Mouse (Mus musculus) lung, postnatal 14 days (tissue): ENCODE measurements around the gene Zranb2.

ENCODE experiments used
- DNase-seq: peaks from one replicate; pipeline ENCODE4 v3.0.0; 2021

Gene Zranb2

DNA sequence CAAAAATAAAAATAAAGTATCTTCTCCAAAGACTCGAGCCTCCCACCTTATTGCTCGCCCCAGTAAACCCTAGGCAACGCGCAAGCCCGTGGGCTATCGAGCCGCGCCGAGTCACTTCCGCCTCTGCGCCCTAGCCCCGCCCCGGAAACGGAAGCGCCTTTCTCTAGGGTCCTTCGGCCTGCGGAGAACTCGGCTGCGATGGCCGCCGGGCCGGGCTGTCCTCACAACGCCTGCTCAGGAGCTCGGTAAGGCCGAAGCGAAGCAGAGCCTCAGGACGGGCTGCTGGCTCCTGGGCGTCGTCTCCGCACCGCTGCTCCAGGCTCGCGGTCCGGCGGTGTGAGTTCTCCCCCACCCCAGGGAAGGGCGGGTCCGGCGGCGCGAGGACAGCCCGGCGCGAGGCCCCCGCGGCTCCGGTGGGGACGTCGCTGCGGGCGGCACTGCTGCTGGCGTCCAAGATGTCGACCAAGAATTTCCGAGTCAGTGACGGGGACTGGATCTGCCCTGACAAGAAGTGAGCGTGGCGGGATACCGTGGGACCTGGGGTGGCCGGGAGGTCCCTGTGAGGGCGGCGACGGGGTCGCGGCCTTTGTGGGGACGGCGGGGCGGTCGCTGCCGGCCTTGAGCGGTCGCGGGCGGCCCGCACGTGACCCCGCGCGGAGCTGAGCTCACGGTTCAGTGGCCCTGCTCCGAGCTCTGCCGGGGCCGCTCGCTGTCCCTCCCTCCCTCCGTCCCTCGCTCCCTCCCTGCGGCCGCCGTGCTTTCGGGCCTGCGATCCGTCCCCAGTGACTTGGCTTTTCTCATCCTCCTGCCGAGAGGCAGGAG lies at the start of gene Zranb2:
TSS of gene Zranb2 (plus strand) at position 197 of the 822 bp plus-strand sequence.
- peak; percentile 95 for DNase-seq

DNA sequence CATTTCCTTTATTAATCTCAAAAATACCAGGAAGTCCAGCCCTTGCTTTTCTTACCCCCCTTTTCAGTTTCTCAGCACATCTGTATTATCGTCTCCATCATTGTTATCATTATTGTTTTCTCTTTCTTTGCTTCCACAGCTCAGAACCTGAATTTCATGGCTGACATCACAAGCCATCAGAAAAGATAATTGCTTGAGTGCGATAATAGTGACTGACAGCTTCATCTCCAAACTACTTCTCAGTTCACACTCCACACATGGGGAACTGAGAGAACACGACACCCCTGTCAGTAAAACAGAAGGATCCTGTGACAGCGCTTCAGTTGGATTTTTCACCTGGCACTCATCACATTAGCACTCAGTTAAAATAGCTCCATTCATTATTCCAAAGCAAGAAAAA lies 41.9 kb upstream of the Zranb2 start:
- no peak for DNase-seq

DNA sequence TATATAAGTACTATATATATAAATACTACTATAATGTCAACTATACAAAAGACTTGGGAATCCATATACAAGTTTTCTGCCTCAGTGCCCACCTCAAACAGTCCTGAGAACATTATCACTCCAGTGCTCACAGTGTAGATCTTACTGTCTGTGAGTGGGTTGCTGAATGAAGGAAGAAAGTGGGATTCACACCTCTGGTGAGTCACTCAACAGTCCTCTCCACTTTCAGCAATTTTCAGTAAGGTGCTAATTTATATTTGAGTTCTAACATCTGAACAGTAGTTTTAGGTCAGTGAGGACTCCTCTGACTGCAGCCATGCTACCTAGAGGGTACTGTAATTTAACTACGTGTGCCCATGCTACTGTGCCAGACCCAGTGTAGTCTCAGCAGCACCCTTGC lies 31.7 kb upstream of the Zranb2 start:
- no peak for DNase-seq

DNA sequence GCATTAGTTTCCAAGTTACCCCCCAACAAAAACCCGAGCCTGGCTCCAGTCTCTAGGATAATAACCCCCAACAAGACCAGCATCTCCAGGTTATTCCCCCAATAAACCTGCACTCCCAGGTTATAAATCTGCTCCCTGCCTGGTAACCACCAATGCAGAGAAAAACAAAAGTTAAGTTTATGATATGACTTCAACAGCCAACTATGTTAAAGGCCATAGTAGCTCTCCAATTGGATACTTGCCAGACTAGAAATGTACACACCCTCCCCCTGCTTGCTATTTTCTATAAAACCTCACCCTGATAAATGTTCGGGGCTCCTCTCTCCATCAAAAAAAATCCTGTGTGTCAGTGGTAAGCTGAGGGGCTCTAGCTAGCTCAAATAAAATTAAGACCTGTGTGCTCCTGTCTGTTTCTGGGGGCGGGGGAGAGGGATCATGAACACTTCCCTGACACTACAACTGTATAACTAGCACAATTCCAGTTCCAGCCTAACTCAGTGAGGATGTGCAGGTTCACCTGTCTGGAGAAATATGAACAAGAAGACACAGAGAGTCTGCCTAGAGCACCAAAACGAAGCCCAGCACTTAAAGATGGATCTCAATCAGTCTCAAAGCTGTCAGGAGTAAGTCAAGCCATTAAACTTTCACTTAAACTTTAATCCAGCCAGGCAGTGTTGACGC lies 19.7 kb upstream of the Zranb2 start:
- DNase-seq: no peak

DNA sequence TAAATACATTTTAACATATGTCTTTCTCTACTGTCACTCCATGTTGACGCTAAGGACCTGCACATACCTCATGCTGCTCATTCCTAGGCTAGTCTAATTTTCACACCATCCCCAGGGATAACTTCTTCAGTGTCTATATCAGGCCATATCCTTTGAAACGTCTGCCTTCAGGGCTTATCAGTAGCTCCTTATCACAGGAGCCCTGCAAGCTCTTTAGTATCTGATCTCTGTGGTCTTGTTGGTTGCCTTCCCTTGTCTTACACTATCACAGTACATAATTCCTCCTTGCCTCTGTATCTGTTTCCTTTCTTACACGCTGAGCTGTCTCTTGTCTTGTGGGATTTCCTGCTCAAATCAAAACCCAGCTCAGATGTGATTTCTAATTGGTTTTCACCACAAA lies 17.5 kb upstream of the Zranb2 start:
- no peak for DNase-seq

DNA sequence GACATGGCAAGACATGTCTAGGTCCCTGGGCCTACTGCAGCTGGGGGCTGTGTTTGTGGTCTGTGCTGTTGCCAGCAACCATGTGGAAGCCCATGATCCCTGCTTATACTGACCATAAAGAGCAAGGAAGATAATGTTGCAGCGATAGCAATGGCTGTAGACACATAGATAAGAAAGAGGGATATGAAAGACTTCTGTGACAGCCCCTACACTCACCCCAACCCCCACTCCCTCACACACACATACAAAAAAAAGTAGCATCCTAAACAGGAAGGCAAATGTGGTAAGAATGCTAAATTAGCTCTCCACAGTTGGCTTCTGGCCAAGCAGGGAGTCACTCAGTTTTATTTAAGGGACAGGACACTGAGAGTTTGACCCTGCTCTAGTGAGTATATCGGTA lies 16.0 kb upstream of the Zranb2 start:
- no peak for DNase-seq

DNA sequence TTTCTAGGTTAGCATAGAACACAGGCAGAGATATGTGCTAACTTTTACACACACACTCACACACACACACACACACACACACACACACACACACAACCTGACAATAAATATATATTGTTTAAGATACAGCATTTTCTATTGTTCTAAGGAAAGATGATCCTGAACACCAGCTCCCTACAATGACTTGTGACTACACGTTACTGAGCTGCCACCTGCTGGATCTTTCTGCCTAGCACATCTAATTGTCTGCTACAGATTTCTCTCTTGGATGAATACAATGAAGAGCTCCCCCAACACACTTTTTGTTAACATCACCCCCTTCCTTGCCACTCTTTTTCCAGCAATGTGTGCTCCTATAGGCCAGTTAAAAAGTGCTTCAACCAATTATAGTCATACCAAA lies 13.5 kb upstream of the Zranb2 start:
- peak; percentile 24 for DNase-seq

DNA sequence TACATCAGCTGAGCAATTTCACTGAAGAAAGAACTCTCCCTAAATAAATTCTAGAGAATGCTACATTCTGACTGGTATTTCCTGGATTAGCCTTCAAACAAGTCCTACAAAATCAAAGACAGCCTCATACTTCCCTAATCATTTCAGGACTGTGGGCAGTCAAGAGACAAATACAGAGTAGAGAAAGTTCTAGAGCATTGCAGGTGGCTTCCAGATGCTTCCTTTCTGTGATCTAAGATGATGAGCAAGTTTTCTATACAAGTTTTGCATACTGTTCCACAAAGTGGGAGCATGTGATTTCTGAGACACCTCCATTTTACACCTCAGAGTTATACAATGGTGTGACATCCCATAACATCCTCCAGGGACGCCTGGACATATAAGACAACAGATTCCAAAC lies 10.1 kb upstream of the Zranb2 start:
- DNase-seq: no peak

DNA sequence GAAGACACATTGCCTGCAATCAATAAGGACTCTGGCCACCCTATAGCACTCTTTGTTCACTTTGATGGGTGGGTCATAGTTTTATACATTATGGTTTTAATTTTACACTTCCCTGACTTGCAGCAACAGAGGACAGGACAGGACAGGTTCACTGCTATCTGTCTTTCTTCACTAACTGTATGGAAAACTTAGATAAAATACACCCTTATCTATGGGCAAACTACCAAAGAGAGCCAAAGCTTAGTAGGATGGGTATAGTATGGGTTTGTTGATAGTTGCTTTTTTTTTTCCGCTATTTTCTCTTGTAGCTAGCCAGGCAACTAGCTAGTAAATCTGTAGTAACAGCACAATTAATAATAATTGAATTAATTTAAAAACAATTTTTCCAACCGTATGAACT lies 2.4 kb upstream of the Zranb2 start:
- no peak for DNase-seq

DNA sequence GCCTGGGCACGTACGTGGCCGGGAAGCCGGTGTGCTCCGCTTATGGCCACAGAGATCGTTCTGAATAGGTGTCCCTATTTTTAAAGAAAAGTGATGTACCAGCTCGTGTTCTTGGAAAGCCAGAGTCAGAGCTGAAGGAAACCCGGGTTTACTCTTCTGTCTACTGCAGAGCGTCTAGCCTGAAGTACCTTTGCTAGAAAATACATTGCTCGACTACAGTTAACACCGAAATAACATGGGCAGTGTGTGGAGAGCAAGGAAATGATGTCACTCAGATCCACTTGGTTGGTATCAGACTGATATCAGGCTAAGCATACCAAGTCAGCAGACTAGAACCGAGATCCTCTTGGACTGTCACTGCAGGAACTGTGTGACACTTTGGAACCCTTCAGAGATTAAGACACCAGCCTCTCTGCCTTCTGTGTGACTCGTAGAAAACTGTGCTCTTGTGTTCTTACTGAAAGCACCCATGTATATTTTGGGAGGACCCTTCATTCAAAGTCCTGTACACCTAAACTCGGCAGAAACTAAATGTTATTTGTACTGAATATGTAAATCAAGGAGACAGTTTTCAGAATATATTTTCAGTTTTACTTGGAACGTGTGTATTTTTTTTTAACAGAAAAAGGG lies 941 bp downstream of the Zranb2 start:
- no peak for DNase-seq

DNA sequence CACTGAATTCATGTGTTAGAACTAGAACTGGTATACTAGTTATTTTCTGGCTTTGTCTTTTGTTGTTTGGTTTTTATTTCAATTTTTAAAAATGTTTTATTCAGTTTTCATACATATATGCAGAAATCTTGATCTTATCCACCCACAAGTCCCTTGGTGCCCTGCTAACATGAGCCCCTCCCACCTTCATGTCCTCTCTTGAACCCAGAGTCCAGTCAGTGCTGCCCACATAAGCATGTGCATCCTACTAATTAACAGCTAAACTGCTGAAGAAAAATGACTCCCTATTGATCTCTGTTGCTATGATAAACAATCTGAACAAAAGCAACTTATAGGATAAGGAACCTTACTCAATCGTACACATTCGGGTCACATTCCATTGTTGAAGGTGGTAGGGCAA lies 15.4 kb downstream of the Zranb2 start:
- no peak for DNase-seq

DNA sequence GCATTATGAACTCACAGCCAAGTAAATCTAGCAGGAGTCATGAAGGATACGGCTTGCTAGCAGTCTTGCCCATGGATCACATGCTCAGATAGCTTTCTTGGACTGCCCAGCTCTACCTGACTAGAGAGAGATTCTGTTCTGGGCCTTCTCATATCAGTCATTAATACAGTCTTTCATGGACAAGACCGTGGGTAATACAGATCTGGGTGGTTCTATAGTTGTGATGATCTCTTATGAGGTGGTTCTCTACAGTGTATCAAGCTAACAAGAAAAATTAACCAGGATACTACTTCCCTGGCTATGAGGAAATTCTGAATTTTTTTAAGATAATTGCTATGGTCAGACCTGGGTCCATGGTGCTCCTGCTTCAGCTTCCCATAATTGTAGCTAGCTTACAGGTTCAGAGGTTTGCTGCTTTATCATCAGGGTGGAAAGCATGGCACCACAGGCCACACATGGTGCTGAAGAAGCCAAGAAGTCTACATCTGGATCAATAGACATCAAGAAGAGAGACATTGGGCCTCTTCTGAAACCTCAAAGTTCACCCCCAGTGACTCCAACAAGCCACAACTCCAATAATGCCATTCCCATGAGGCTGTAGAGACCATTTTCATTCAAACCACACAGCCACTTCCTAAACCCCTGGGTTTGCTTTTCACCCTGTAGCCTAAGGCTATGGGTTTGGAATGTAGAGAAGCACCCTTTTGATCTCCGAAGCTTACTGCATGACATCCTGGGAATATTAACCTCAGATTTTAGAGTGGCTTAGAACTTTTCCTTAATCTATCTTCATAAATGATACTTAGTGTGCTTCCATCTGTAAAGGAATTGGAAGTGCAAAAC lies 16.0 kb downstream of the Zranb2 start:
- no peak for DNase-seq

DNA sequence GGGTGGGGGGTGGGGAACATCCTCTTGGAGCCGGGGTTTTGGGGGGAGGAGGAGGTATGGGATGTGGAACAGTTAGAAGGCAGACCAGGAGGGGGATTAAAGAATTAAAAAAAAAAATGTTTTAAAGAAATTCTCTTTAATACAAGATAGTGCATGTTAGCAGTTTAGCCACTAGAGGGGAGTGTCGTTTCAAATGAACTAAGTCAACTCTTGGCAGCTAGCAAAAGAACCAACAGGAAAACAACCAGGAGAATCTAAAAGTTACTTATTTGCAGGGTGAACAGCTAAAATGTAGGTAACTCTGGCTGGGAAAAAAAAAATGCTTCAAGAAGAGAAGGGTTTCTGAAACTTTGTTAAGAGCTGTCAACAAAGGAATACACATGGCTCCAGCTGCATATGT lies 31.2 kb downstream of the Zranb2 start:
- peak; percentile 36 for DNase-seq

DNA sequence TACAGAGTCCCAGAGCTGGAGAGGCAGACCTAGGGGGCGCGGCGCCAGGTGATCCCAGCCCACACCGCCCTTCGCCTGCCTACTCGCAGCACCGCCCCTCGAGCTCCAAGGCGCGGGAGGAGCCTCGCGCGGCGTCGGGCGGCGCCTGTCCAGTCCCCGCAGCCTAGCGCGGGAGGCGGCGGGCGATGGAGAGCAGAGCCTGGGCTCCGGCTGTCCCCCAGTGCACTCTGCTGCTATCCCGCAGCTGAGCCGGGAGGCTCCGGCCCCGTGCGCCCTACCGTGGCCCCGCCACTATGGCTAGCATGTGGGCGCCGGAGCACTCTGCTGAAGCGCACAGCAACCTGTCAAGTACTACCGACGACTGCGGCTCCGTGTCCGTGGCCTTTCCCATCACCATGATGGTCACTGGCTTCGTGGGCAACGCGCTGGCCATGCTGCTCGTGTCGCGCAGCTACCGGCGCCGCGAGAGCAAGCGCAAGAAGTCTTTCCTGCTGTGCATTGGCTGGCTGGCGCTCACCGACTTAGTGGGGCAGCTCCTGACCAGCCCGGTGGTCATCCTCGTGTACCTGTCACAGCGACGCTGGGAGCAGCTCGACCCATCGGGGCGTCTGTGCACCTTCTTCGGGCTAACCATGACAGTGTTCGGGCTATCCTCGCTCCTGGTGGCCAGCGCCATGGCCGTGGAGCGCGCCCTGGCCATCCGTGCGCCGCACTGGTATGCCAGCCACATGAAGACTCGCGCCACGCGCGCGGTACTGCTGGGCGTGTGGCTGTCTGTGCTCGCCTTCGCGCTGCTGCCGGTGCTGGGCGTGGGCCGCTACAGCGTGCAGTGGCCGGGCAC lies 33.0 kb downstream of the Zranb2 start, which contains the start of gene Ptger3:
TSS of gene Ptger3 (plus strand) at position 168 of the 841 bp plus-strand sequence.
- no peak for DNase-seq

DNA sequence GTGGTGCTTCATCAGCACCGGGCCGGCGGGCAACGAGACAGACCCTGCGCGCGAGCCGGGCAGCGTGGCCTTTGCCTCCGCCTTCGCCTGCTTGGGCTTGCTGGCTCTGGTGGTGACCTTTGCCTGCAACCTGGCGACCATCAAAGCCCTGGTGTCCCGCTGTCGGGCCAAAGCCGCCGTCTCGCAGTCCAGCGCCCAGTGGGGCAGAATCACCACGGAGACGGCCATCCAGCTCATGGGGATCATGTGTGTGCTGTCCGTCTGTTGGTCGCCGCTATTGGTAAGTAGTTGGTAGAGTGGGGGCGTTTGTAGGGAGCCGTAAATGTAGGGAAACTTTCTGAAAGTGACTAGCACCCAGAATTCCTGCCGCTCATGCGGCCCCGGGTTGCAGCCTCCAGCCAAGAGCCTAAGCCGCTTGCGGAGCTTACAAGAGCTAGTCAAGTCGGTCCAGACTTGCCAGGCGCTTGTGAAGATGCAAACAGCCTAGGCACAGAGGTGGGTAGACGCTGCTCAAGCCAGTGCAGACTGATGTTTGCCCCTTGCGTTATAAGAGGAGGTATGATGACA lies 33.7 kb downstream of the Zranb2 start:
- no peak for DNase-seq

DNA sequence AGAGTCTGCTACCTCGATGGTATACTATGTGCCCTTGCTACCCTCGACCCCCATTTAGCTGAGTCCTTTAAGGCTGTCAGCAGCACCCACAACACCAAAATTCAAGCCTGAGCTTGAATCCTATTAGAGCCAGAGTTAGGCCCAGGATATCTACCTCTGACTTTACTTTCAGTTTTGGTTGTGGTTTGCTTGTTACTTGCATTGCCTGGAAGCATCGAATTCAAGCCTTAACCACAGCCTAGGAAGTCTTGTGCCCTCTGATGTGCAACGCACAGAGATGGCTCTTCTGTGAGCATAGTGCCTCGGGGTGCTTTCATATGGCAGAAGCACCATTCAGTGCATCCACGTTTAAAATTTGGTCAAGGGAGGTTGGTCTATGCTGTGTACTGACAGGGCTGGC lies 38.1 kb downstream of the Zranb2 start:
- DNase-seq: no peak

DNA sequence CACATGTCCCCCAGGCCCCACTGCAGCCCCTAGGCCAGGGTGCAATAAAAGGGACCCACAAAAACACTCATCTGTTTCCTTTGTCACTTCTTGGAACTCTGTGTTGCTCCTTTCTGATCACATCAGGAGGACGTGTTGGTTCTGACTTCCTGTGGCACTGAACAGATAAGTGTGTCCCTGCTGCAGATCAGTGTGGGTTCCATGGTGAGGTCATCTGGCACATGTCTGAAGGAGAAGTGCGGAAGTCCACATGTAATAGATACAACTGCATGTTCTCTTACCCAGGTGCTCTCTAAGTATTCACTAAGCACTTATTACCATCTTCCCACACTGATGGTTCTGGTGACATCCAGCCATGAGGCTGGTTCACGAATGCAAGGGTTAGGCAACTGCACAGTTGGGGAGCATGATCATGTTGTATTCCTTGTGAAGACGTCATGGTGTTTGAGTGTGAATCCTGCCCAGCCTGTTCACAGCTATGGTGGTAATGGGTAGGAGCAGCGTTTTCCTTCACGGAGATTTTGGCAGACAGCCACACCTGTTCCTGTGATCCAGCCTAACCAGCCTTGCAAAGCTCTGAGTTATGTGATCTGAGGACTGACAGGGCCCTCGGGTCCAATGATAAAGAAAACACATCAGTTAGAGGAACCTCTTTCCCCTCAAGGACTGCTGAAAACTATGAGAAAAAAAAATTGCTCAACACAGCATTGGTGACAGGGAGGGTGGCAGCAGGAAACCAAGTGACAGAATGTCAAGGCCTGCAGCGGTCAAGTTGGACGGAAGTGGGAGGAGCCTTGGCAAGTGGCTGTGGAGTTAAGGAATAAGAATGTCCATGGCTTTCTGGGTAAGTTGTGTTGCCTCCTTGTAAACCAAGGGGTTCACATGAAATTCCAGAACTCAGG lies 41.7 kb downstream of the Zranb2 start:
- no peak for DNase-seq

DNA sequence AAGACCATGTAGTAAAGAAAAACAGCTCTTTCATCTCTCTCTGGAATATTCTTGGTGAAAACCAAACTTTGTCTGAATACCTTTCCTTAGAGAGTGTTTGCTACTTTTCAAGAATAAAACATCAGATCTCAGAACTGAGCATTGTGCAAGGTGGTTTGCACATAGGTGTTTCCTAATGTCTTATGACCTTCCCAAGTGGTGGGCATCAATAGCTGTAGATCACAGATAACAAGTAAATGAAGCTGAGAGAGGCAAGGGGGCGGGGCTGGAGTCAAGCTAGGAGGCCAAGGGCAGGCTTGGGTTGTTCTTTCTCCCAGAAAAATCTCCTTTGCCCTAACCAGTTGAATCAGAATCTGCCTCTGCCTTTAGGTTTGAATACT lies 42.4 kb downstream of the Zranb2 start:
- DNase-seq: no peak

DNA sequence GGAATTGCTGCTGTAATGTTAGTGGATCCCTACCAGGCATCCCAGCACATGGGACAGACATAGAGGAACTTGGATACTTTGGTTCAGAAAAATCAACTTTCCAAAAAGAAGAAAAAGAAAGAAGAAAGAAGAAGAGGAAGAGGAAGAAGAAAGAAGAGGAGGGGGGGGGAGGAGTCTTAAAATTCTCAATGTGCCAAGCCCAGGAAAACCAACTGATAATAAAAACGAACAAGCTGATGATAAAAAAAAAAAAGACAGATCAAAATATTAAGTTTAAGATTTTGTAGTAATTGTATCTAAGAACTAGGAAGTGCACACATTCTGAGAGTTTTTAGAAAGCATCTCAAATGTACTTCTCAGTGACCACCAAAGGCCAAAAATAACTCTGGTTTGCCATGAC lies 42.9 kb downstream of the Zranb2 start:
- DNase-seq: no peak

DNA sequence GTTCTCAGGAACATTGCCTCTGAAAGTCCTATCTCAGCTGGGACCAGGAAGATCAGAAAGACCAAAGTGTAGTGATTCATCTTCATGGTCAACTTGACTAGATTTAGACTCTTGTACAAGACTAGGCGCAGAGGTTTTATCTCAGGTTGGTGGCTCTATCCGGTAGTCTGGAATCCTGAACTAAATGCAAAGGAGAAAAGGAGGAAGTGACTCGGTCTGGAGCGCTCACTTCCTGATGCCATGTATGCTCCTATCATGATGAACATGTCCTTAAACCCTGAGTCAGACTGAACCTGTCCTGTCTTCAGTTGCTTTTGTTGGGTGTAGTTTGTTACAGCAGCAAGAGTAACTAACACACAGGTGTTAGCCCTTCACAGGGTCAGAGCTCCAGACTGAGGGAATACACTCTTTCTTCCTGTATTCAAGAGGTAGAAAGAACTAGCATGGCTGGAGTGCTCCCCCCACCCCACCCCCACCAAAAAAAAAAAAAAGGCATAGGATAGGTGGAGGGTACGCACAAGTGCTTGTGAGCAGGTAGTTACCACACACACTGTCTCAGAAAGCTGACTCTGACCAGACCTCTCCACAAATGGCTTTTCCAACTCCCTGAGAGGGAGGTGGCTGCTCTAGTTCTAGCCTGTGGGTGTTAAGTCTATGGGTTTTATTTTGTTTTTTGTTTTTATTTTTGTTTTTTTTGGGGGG lies 44.7 kb downstream of the Zranb2 start:
- no peak for DNase-seq
